Mouse (Mus musculus) neural tube, embryonic 11.5 days (tissue): ENCODE data around the gene Phldb2. TPM values are rescaled to one million over a fixed set of nuclear protein-coding genes. Genes with fewer than 3 reads are reported as not detected.

Source experiments
- ATAC-seq: fragments of 200-750 bp; cut with Nextera tagmentation; 2 replicates; pipeline ENCODE4 v1.8.0; 2017; ENCODE audit warnings: moderate number of reproducible peaks, mild to moderate bottlenecking, moderate TSS enrichment, moderate library complexity; ENCODE audit not compliant: insufficient read depth, low FRiP score, low TSS enrichment
- DNase-seq: peaks from one replicate; pipeline ENCODE4 v3.0.0-alpha.2; 2015; ENCODE audit warnings: low spot score
- H3K27ac ChIP-seq: fragments of 300-500 bp; sonication (generic); 2 replicates; pipeline ENCODE4 v1.5.1; 2014; ENCODE audit warnings: low read depth, mild to moderate bottlenecking, low read length
- H3K27me3 ChIP-seq: fragments of 300-500 bp; sonication (generic); 2 replicates; pipeline ENCODE4 v1.6.1; 2014; ENCODE audit warnings: mild to moderate bottlenecking, low read length, mixed read lengths; ENCODE audit not compliant: control insufficient read depth, insufficient read depth
- H3K36me3 ChIP-seq: fragments of 300-500 bp; sonication (generic); 2 replicates; pipeline ENCODE4 v1.6.1; 2014; ENCODE audit warnings: mild to moderate bottlenecking, low read length, moderate library complexity, mixed read lengths; ENCODE audit not compliant: control insufficient read depth, insufficient read depth
- H3K4me1 ChIP-seq: fragments of 300-500 bp; sonication (generic); 2 replicates; pipeline ENCODE4 v1.6.1; 2014; ENCODE audit warnings: low read length, mixed read lengths; ENCODE audit not compliant: control insufficient read depth, insufficient read depth
- H3K4me2 ChIP-seq: fragments of 300-500 bp; sonication (generic); 2 replicates; pipeline ENCODE4 v1.6.1; 2014; ENCODE audit warnings: low read depth, mild to moderate bottlenecking, moderate library complexity
- H3K4me3 ChIP-seq: fragments of 300-500 bp; sonication (generic); 2 replicates; pipeline ENCODE4 v1.5.1; 2014; ENCODE audit warnings: low read depth, low read length
- H3K9ac ChIP-seq: fragments of 300-500 bp; sonication (generic); 2 replicates; pipeline ENCODE4 v1.6.1; 2014; ENCODE audit warnings: mild to moderate bottlenecking, low read length
- H3K9me3 ChIP-seq: fragments of 300-500 bp; sonication (generic); 2 replicates; pipeline ENCODE4 v1.6.1; 2016; ENCODE audit warnings: low read length; ENCODE audit not compliant: control insufficient read depth
- WGBS: fragments of 180-500 bp; shearing (Covaris S2); extraction: QIAGEN DNeasy Blood & Tissue Kit; methylation state at CpG from one replicate; pipeline ENCODE4 v1.1.7; 2014; 5-methylcytosine and 5-hydroxymethylcytosine counted together
- polyA plus RNA-seq: library from polyadenylated mRNA; unstranded; fragments of >200 nt; fragmentation: Nextera tagmentation; extraction: Ambion mirVana; gene quantifications from 2 replicates; pipeline ENCODE4 v1.2.1, GENCODE M21; 2014

Phldb2 gene
- polyA plus RNA-seq, 1 experiment from 2014 or later: 31.4 TPM

DNA sequence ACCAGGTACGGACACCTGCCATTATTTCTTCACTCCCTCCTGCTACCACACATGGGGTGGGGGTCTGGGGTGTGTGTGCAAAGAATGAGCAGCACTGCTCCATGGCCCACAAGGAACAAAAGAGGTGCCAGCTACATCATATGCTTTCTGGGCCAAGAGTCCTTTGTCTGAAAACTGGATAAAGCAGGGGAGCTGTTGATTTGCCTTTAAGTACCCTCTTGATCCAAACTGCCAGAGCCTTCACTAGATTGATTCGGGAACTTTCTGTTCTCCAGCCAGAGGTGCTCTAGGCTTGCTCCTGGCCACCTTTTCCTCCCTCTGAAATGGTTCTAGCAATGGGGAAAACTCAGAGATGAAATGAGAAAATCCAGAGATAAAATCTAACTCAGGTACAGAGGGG, 164.1 kb downstream of the Phldb2 start:
- no peaks in the 10 kb centered on the region for H3K4me1 ChIP-seq
- H3K9ac ChIP-seq: no peak overlapping the region
- no peak overlapping the region for H3K27ac ChIP-seq
- ATAC-seq (no peak), DNase-seq (no peak)
- no peaks in the 10 kb centered on the region for H3K36me3 ChIP-seq
- H3K9me3 ChIP-seq: no peaks in the 10 kb centered on the region
- H3K27me3 ChIP-seq: no peaks in the 10 kb centered on the region
- H3K4me3 ChIP-seq: no peak overlapping the region
- no peak overlapping the region for H3K4me2 ChIP-seq
- 88% methylated on average over 2 of the region's 2 CpGs for WGBS

DNA sequence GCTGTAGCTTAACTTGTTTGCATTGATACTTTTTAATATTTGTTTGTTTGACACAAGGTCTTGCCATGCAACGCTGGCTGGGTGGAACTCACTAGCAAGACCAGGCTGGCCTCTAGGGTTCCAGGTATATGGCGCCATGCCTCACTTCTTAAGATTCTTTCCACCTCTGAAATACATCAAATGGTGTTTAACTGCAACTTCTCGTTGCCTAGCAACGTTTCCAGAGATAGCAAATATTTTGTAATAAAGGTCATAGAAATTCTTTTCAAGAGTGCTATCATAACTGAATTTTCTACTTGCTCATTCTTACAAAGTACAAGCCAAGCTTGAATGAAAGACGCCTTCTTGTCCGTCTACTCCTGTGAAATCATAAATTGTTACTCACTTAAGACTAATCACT, 165.7 kb downstream of the Phldb2 start:
- no peak for ATAC-seq
- no peak overlapping the region for H3K27ac ChIP-seq
- H3K9me3 ChIP-seq: no peaks in the 10 kb centered on the region
- no peak overlapping the region for H3K4me3 ChIP-seq
- H3K9ac ChIP-seq: no peak overlapping the region
- H3K27me3 ChIP-seq: no peaks in the 10 kb centered on the region
- H3K4me2 ChIP-seq: no peak overlapping the region
- H3K36me3 ChIP-seq: no peaks in the 10 kb centered on the region
- 92% methylated on average over 6 of the region's 6 CpGs for WGBS
- no peaks in the 10 kb centered on the region for H3K4me1 ChIP-seq
- no peak for DNase-seq

DNA sequence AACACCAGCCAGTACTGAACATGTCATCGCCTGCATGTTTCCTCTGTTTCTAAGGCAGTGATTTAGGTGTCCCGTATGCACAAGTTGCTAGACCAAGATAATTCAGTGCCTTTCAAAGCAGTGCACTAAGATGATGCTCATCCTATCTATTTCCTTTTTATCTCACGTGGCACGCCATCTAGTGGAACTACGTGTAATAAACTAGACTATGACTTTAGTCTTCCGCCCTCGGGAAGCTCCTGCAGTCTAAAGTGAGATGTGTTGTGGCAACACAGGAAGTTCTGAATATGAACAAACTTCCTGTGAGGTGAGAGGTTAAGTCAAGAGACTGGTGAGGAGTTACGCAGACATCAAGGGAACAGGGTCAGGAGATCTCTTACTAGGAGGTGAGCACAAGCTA, 166.8 kb downstream of the Phldb2 start:
- no peak for ATAC-seq

DNA sequence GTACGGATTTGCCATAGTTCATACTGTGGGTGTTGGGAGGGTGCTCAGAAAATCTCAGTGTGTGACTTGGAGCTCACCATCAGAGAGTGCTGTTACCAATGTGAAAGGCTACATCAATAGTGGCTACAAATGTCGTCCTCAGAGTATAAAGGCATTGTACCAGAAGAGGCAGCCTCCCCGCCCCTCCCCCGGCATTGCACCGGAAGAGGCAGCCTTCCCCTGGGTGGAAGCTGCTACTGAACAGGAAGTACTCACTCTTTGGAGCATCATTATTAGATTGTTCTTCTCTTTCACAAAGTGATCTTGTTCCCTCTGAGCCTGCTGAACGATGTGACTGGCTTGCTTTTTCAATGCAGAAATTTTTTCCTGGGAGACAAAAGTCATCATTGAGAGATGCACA, 173.4 kb downstream of the Phldb2 start:
- H3K27me3 ChIP-seq: no peaks in the 10 kb centered on the region
- WGBS: 78% methylated on average over 6 of the region's 6 CpGs
- H3K4me3 ChIP-seq: no peak overlapping the region
- no peak overlapping the region for H3K9ac ChIP-seq
- H3K9me3 ChIP-seq: no peaks in the 10 kb centered on the region
- peaks cover 2% of the 10 kb centered on the region; the same call in 1 of the 2 replicates for H3K36me3 ChIP-seq
- ATAC-seq (no peak), DNase-seq (no peak)
- no peak overlapping the region for H3K4me2 ChIP-seq
- no peaks in the 10 kb centered on the region for H3K4me1 ChIP-seq
- H3K27ac ChIP-seq: no peak overlapping the region

More for the DNA sequence above, 166.8 kb downstream of the Phldb2 start:
- no peaks in the 10 kb centered on the region for H3K9me3 ChIP-seq
- H3K36me3 ChIP-seq: no peaks in the 10 kb centered on the region
- H3K4me1 ChIP-seq: no peaks in the 10 kb centered on the region
- DNase-seq: peak; percentile 13
- H3K27ac ChIP-seq: no peak overlapping the region
- no peak overlapping the region for H3K4me2 ChIP-seq
- no peaks in the 10 kb centered on the region for H3K27me3 ChIP-seq
- no peak overlapping the region for H3K9ac ChIP-seq
- no peak overlapping the region for H3K4me3 ChIP-seq
- WGBS: 38% methylated on average over 8 of the region's 8 CpGs

DNA sequence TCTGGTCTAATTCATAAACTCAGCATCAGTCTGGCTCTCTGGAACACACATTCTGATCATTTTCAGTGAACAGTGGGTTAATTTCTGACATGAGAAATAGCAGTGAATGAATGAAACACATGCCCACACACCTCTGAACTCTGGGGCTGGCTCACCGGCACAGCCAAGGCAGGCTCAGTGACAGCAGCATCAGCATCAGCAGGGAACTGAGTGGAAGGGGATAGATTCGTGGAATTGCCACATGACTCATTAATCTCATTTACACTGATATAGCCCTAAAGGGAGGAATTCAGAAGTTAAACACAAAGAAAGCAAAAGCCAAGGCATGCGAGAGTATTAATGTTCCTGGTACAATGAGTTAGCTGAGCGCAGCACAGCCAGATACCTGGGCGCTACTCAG, 178.6 kb downstream of the Phldb2 start:
- Histone ChIP-seq H3K36me3 (0 out of 2 replicates have a peak, but pooled peaks cover 2% of the 10 kb centered on the region), H3K27me3 (no peaks in the 10 kb centered on the region), H3K9ac (no peak overlapping the region), H3K9me3 (no peaks in the 10 kb centered on the region), H3K4me2 (no peak overlapping the region), H3K4me3 (no peak overlapping the region), H3K27ac (no peak overlapping the region), H3K4me1 (no peaks in the 10 kb centered on the region)
- ATAC-seq (no peak), DNase-seq (no peak)
- WGBS: 91% methylated on average over 5 of the region's 5 CpGs

DNA sequence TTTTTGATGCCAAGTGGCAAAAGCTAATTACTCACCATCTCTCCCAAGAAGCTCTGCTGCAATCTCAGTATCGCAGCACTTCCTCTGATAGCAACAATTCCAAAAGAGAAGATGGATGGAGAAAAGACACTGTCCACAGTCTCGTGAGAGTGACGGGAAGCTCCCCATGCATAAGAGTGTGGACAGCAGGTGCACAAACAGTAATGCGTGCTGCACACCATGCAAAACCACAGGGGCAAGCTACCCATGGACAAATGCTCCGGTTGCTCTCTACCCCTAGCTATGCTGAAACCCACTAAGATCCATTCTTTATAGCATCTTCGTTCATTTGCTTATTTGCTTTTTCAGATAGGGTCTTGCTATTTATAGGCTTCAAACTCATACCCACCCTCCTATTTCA, 182.5 kb downstream of the Phldb2 start:
- Histone ChIP-seq H3K27me3 (no peaks in the 10 kb centered on the region), H3K9ac (no peak overlapping the region), H3K9me3 (no peaks in the 10 kb centered on the region), H3K4me3 (no peak overlapping the region), H3K27ac (no peak overlapping the region), H3K36me3 (0 out of 2 replicates have a peak, but pooled peaks cover 2% of the 10 kb centered on the region), H3K4me1 (no peaks in the 10 kb centered on the region), H3K4me2 (no peak overlapping the region)
- DNase-seq (no peak), ATAC-seq (no peak)
- WGBS: 92% methylated on average over 6 of the region's 6 CpGs

DNA sequence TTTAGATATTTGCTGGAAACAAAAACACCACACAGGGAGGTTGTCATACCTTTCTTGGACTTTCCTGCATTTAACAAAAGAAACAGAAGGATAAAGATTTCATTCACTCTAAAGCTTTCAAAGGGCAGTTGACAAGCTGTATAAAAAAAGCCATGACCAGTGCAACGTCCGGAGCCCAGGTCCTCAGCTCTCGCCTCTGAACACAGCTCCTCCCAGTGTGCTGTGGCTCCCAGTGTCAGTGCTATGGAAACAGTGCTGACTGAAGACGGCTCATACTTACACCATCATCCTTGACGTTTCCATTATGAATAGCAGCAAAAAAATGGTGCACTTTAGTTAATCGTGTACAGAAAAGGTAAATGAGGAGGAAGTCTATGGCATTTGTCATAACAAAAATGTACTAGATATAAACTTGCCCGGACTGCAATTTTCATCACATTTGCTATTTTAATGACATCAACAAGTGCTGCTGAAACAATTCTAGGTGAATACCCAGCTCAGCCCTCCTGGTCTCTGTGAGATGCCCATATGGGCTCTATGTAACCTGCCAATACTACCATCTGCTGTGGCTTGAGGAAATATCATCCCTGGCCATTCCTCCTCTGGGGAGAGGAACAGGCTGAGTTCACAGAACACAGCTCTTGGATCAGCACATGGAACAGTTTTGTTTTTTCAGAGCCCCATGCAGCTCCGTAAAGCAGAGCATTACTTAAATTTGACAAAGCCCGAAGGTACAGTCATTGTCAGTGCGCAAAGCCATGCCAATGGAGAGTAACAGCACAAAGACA, 185.4 kb downstream of the Phldb2 start:
- Histone ChIP-seq H3K27me3 (no peaks in the 10 kb centered on the region), H3K9ac (no peak overlapping the region), H3K9me3 (no peaks in the 10 kb centered on the region), H3K27ac (no peak overlapping the region), H3K4me1 (no peaks in the 10 kb centered on the region), H3K36me3 (0 out of 2 replicates have a peak, but pooled peaks cover 2% of the 10 kb centered on the region), H3K4me2 (no peak overlapping the region), H3K4me3 (no peak overlapping the region)
- ATAC-seq: no peak
- 74% methylated on average over 10 of the region's 10 CpGs for WGBS
- DNase-seq: no peak

GRCm38 (mm10) chr16:45767434-45767833, 186.0 kb downstream of the Phldb2 start:
- ATAC-seq: no peak
- Histone ChIP-seq H3K4me2 (no peak overlapping the region), H3K27ac (no peak overlapping the region), H3K36me3 (0 out of 2 replicates have a peak, but pooled peaks cover 2% of the 10 kb centered on the region), H3K9ac (no peak overlapping the region), H3K27me3 (no peaks in the 10 kb centered on the region), H3K4me3 (no peak overlapping the region), H3K9me3 (no peaks in the 10 kb centered on the region), H3K4me1 (no peaks in the 10 kb centered on the region)
- WGBS: 58% methylated on average over 4 of the region's 4 CpGs
- no peak for DNase-seq

DNA sequence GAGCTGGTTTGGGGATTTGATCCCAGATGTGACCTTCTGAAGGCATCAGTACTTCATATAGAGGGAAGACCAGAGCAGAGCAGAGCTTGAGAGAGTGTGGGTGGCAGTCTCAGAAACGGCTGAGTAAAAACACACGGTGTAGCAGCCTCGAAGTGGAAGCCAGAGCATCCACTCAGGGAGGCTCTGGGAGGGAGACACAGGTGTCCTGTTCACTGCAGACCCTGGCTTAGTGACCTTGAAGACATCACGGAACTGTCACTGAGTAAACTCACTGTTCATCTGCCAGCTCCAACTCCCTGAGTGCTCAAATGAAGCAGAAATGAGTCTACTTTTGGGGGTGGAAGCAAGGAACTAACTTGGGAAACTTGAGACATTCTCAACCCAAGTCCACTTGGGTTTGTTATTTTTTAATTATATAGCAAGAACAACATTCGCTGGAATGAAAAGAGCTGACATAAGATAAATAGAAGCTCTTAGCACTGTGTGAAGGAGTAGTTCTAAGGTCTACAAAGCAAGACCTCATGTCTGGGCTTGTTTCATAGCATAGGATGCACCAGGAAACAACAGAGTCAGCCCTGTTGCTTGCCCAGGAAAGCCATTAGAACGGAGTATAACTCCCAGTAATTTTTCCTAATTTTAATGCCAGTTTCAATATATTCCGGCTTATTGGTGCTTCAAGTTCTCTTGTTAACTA, 187.4 kb downstream of the Phldb2 start:
- Histone ChIP-seq H3K9ac (no peak overlapping the region), H3K9me3 (no peaks in the 10 kb centered on the region), H3K36me3 (peaks cover 4% of the 10 kb centered on the region; the same call in 1 of the 2 replicates), H3K27me3 (no peaks in the 10 kb centered on the region), H3K4me2 (no peak overlapping the region), H3K27ac (no peak overlapping the region), H3K4me3 (no peak overlapping the region), H3K4me1 (no peaks in the 10 kb centered on the region)
- 89% methylated on average over 7 of the region's 7 CpGs for WGBS
- no peak for DNase-seq
- ATAC-seq: no peak
